Mouse (Mus musculus): ENCODE data around the gene Efhb. TPM values are rescaled to one million over a fixed set of nuclear protein-coding genes. Genes with fewer than 3 reads are reported as not detected.

Gene Efhb
- polyA plus RNA-seq, 1 experiment, result 0.34 TPM

DNA sequence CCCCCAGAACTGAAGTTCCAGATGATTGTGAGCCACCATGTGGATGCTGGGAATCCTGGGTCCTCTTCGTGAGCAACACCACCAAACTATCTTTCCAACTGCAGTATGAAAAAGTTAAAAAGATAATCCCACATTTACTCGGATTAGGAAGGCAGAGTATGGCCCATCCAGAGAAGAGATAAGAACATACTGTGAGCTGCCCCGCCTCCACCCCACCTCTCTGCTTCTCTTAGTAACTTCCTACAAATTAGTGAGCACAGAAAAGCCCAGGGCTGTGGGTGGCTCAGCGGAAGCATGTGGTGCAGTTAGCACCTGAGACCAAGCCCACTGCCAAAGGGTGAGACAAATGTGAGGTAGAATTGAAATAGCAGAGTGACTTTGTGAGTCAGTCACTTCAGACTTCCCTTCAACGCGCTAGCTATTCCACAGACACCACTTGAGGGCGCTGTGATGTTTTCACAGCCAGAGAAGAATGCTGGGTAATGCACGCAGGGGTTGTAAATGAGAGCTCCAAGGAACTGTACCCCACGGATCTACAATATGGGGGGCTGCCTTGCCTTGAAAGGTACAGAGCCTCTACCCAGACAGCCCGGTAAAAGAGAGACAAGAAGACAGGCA is 60.3 kb downstream of the Efhb start:
- Histone ChIP-seq H3K27ac (ENCODE audit: insufficient read depth, low read length) (no peak overlapping the region), H3K27me3 (ENCODE audit: control insufficient read depth, insufficient read depth, low read length) (no peaks in the 10 kb centered on the region), H3K4me1 (ENCODE audit: control insufficient read depth, insufficient read depth, low read length) (no peaks in the 10 kb centered on the region), H3K4me3 (replicated peaks; ENCODE audit: insufficient read depth, low read depth, low read length) (no peak overlapping the region)
- TF ChIP-seq POLR2A (IDR thresholded peaks at IDR 0.05; ENCODE audit: borderline replicate concordance, insufficient read depth, low read length) (no peak), CTCF (IDR thresholded peaks at IDR 0.05; ENCODE audit: borderline replicate concordance, insufficient read depth, low read depth, low read length) (no peak)
- 53% methylated on average over 10 of the region's 10 CpGs for WGBS
- DNase-seq, result peak; percentile 4 to 16

GRCm38 (mm10) chr17:53393201-53393600 is 69.9 kb downstream of the Efhb start:
- 84% methylated on average over 2 of the region's 2 CpGs for WGBS
- H3K4me1 ChIP-seq (ENCODE audit: control insufficient read depth, insufficient read depth, low read length), result no peaks in the 10 kb centered on the region
- no peaks in the 10 kb centered on the region for H3K27me3 ChIP-seq (ENCODE audit: control insufficient read depth, insufficient read depth, low read length)
- TF ChIP-seq POLR2A (IDR thresholded peaks at IDR 0.05; ENCODE audit: borderline replicate concordance, insufficient read depth, low read length) (no peak), CTCF (IDR thresholded peaks at IDR 0.05; ENCODE audit: borderline replicate concordance, insufficient read depth, low read depth, low read length) (no peak)
- H3K27ac ChIP-seq (ENCODE audit: insufficient read depth, low read length), result no peak overlapping the region
- H3K4me3 ChIP-seq (replicated peaks; ENCODE audit: insufficient read depth, low read depth, low read length), result no peak overlapping the region
- no peak for DNase-seq

DNA sequence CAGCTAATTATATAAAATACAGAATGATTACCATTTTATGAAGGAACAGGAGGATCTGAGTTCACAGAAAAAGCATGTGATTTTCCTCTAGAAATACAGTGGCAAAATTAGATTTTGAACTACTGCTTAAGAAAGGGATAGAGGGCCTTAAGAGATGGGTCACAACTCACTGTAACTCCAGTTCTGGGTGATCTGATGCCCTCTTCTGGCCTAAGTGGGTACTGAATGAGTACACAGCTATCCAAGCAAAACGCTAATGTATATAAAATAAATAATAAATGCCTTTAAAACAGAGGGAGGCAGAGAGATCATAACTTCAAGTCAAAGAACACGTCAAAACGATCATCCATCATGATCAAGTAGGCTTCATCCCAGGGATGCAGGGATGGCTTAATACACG is 73.6 kb downstream of the Efhb start:
- DNase-seq, result peak; percentile 2 to 7
- WGBS, result 38% methylated on average over 4 of the region's 4 CpGs
- no peaks in the 10 kb centered on the region for H3K27me3 ChIP-seq (ENCODE audit: control insufficient read depth, insufficient read depth, low read length)
- H3K4me3 ChIP-seq (replicated peaks; ENCODE audit: insufficient read depth, low read depth, low read length), result no peak overlapping the region
- H3K27ac ChIP-seq (ENCODE audit: insufficient read depth, low read length), result no peak overlapping the region
- H3K4me1 ChIP-seq (ENCODE audit: control insufficient read depth, insufficient read depth, low read length), result no peaks in the 10 kb centered on the region
- TF ChIP-seq CTCF (IDR thresholded peaks at IDR 0.05; ENCODE audit: borderline replicate concordance, insufficient read depth, low read depth, low read length), result 0 out of 2 replicates have a peak, but pooled peaks have one; percentile 10
- no peak for TF ChIP-seq POLR2A (IDR thresholded peaks at IDR 0.05; ENCODE audit: borderline replicate concordance, insufficient read depth, low read length)

DNA sequence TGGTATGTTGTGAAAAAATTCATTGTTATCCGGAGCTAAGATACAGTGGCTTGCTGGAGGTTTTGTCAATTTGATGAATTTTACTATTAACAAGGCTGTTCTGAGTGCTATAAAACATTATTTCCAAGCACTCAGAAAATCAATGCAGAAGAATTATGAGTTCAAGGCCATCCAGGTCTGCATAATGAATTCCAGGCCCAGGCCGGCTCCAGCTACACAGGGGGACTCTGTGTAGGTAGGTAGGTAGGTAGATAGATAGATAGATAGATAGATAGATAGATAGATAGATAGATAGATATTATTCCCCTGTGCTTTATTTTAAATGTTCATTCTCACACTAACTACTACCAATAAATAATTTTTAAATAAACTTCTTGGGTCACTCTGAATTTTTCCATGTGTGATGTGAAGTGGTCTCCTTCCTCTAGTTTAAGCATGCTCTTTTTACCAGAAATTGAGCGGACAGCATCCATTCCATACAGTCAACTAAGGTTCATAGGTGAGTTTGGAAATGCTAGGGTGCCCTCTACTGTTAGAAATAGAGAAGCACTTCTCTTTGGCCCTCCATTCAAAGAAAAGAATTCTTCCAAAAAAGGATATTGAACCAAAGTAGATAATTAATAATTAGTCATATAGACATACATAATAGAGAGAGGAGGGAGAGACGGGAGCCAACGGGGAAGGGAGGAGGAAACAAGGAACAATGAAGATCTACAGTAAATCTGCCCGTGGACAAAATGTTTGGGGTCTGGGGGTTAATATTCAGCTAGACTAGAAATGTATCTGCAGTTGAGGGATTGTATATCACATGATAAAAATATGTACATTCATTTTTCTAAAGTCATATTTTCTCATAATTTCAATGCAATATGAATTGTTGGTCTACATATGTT is 75.3 kb downstream of the Efhb start:
- H3K4me3 ChIP-seq (replicated peaks; ENCODE audit: insufficient read depth, low read depth, low read length), result no peak overlapping the region
- H3K4me1 ChIP-seq (ENCODE audit: control insufficient read depth, insufficient read depth, low read length), result no peaks in the 10 kb centered on the region
- TF ChIP-seq CTCF (IDR thresholded peaks at IDR 0.05; ENCODE audit: borderline replicate concordance, insufficient read depth, low read depth, low read length), result peak; percentile 10; the same call in 1 of the 2 replicates
- no peak for TF ChIP-seq POLR2A (IDR thresholded peaks at IDR 0.05; ENCODE audit: borderline replicate concordance, insufficient read depth, low read length)
- WGBS, result 49% methylated on average over 6 of the region's 6 CpGs
- no peak for DNase-seq
- no peak overlapping the region for H3K27ac ChIP-seq (ENCODE audit: insufficient read depth, low read length)
- no peaks in the 10 kb centered on the region for H3K27me3 ChIP-seq (ENCODE audit: control insufficient read depth, insufficient read depth, low read length)

DNA sequence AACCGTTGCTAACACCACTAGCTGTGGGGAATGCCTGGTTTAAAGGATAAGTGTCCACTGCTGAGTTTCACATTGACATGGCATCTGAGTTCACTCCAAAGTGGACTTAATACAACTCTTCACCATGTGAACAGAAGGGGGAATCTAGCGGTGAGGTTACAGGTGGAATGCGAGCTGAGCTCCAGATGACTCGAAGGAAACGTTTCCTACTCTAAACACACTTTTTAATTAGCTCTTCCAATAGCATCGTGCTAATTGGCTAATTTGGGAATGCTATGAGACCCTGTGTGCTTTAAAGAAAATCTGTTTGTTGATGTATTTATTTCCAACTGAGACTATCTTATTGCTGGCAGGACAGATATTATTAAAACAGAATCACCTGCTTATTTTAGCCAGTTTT is 76.3 kb downstream of the Efhb start:
- H3K27me3 ChIP-seq (ENCODE audit: control insufficient read depth, insufficient read depth, low read length), result no peaks in the 10 kb centered on the region
- no peak overlapping the region for H3K4me3 ChIP-seq (replicated peaks; ENCODE audit: insufficient read depth, low read depth, low read length)
- TF ChIP-seq CTCF (IDR thresholded peaks at IDR 0.05; ENCODE audit: borderline replicate concordance, insufficient read depth, low read depth, low read length) (no peak), POLR2A (IDR thresholded peaks at IDR 0.05; ENCODE audit: borderline replicate concordance, insufficient read depth, low read length) (no peak)
- no peak for DNase-seq
- no peak overlapping the region for H3K27ac ChIP-seq (ENCODE audit: insufficient read depth, low read length)
- 69% methylated on average over 6 of the region's 6 CpGs for whole genome bisulfite sequencing
- no peaks in the 10 kb centered on the region for H3K4me1 ChIP-seq (ENCODE audit: control insufficient read depth, insufficient read depth, low read length)

- no peak for TF ChIP-seq CTCF (IDR thresholded peaks at IDR 0.05; ENCODE audit: borderline replicate concordance, insufficient read depth, low read depth, low read length)
- TF ChIP-seq POLR2A (IDR thresholded peaks at IDR 0.05; ENCODE audit: borderline replicate concordance, insufficient read depth, low read length), result no peak
Observed at GRCm38 (mm10) chr17:53364111-53364510, 99.0 kb downstream of the Efhb start.

More at GRCm38 (mm10) chr17:53364111-53364510, 99.0 kb downstream of the Efhb start:
- Histone ChIP-seq H3K27ac (ENCODE audit: insufficient read depth, low read length) (no peak overlapping the region), H3K27me3 (ENCODE audit: control insufficient read depth, insufficient read depth, low read length) (no peaks in the 10 kb centered on the region), H3K4me1 (ENCODE audit: control insufficient read depth, insufficient read depth, low read length) (no peaks in the 10 kb centered on the region), H3K4me3 (replicated peaks; ENCODE audit: insufficient read depth, low read depth, low read length) (no peak overlapping the region)
- WGBS, result 67% methylated on average over 6 of the region's 6 CpGs
- no peak for DNase-seq

Other genes starting within 250 kb of the Efhb start
- gene Rab5a, start 15.9 kb upstream of the Efhb start, polyA plus RNA-seq (2012; rRNA removed), result 90.1 and 98.1 TPM in 2 replicates
- not detected in 2 replicates for gene Pp2d1, start 76.1 kb upstream of the Efhb start, polyA plus RNA-seq (2012; rRNA removed)
- gene Kat2b, start 103.5 kb upstream of the Efhb start, polyA plus RNA-seq (2012; rRNA removed), result 40.5 and 43.4 TPM in 2 replicates
- gene Sgo1, start 226.0 kb upstream of the Efhb start, polyA plus RNA-seq (2012; rRNA removed), result 0.16 and 0.19 TPM in 2 replicates